Mouse (Mus musculus) frontal cortex, postnatal 14 days (tissue): Measurements from ENCODE around the gene Spocd1.

ENCODE experiments used
- DNase-seq, 2 experiments: peaks; one replicate each; pipeline ENCODE4 v3.0.0; 2022; ENCODE audit warnings: low spot score in 2 of 2

Spocd1 gene

DNA sequence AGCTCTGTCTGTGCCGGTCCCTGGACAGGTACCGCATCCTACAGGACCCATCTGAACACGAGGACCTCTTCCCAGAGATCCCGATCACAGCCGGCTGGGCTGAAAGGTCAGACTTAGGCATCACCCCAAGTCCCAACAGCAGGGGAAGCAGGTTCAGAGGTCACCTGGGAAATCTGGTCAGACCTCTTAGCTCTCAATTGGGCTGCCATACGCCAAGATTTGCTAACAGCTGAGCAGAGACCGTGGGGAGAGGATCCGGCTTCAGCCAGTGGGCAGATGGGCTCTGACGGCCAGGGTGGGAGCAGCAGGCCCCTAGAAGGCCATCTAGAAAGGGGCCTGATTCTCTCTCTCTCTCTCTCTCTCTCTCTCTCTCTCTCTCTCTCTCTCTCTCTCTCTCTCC lies 45.2 kb downstream of the Spocd1 start:
- no peak for DNase-seq

DNA sequence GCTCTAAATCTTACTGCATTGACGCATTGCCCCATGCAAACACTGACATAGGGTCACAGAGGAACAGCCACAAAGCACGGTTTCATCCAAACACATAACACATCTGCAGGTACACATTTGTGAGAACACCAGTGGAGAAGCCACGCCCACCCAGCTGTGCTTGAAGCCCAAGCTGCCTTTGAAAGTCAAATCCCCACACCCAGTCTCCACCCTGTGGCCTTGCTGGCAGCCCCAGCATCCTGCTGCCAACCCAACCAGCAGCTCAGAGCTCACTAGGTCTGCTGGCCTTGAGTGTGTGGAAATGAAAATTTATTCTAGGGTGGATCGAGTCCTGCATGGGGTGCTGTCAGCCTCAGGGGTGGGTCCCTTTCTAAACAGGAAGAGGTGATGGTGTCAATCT lies 48.2 kb downstream of the Spocd1 start:
- DNase-seq = no peak

DNA sequence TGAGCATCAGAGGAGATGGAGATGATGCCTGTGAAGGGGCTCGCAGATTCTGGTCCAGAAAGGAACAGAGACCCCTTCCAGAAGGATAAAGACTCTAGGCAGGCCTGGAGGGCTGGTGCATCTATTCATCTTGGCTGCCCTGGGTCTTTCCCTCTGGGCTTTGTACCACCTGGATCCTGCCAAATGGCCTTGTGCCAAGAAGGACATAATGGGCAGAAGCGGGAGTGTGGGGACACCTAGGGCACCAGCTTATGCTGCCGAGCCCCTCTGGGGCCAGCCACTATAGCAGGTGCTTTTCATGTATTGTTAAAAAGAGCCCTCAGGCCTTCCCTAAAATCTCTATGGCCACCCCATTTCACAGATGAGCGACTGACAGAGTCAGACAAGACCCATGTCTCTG lies 49.2 kb downstream of the Spocd1 start:
- DNase-seq = no peak

DNA sequence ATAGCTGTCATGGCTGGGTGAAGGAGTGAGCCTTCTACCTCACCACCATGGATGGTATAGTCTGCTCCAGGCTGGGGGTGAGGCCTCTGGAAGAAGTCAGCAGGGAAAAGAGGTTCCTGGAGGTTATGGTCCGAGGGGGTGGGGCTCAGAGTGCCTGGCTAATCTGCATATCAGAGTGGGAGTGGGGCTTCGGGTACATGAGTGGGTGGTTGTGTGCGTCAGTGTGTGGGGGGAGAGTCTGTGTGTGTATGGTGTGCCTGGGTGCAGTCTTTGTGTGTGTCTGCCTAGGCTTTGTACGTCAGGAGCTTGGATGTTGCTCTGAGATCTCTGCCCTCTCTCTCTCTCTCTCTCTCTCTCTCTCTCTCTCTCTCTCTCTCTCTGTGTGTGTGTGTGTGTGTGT lies 49.9 kb downstream of the Spocd1 start:
- DNase-seq = no peak

DNA sequence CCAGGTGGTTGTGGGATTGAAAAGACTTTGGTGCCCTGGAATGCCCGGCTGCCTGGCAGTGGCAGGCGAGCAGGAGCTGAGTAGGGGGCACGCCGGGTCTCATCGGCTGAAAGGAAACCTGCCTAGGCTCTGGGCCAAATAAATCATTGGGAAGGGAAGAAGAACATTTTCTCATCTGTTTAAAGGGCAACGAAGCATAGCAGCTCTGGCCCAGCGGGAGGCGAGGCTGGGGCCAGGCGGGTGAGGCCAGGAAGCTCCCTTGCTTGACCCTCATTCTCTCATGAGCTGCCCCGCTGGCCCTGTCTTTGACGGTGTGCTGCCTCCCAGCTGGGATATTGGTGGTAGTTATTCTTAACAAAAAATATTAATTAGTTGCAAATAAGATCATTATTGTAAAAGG lies 52.6 kb downstream of the Spocd1 start:
- DNase-seq = no peak

DNA sequence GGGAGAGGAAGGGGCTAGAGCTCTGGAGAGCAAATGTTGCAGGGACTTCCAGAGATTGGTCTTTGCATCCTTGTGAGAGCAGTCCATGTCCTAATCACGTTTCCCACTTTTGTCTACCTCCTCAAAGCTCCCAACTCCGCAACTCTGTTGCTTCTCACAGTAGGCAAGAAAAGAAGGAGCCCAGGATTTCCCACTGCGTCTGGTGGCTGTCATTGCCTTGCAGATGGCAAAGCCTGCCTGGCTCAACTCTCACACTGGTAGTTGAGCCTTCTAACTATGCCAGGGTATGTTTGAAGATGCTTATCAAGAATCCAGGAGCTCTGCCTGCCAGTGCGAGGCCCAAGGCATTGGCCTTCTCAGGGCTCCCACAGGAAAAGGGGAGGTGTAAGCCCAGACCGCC lies 54.0 kb downstream of the Spocd1 start:
- DNase-seq = no peak

DNA sequence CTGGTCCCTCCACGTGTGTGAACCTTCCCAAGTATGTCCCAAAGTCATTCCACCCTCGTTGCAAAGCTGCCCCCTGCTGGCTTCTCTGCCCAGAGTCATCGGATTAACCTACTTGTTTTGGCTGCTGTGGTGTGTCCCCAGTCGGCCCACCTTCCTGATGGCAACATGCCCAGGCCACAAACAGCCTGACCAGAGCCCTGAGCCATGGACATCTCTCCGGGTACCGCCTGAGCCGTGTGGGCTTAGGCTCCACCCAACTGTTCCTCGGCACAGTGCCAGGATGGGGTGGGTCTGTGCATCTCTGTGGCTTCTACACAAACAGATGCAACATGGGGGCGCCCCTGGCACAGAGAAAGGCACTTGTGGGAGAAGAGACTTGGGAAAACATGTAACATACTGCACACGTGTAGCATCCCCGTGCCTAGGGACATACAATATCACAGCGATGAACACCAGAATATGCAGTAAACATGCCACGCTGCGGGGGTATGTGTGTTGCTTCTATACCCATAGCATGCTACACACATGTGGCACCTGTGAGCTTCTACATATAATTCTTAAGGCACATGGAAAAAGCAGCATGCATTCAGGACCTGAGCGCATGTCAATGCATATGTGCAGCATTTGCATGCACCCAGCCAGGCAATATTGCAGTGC lies 54.8 kb downstream of the Spocd1 start:
- peak; percentile 83 to 86 for DNase-seq

DNA sequence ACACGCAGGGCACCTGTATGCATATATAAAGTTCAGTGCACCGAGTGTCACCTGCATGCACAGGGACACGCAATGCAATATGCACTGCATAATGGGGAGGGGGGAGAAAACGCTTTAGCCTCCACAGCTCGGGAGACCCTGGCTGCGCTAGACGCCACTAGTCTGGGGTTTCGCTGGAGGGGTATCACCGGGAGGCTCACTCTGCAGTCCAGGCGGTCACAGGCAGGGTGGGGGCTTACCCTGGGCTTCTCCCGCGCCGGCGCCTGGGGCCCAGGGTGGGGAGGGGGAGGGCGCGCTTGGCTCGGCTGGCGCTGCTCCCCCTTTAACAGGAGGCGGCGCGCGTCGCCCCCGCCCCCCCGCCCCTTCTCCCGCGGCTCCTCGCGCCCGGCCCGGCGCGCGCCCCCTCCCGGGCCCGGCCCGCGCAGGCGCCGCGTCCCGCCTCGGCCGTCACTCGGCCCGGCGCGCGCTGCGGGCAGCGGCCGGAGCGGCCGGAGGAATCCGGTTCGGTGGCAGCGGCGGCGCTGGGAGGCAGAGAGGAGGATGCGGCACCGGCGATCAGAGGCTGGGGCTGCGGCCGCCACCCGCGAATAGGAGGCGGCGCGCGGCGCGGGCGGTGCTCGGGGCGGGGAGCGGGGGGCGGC lies 55.5 kb downstream of the Spocd1 start, which contains the start of gene Adgrb2:
Gene Adgrb2, plus strand, starts transcription at position 450 of the 641 bp plus-strand sequence.
- DNase-seq = no peak

DNA sequence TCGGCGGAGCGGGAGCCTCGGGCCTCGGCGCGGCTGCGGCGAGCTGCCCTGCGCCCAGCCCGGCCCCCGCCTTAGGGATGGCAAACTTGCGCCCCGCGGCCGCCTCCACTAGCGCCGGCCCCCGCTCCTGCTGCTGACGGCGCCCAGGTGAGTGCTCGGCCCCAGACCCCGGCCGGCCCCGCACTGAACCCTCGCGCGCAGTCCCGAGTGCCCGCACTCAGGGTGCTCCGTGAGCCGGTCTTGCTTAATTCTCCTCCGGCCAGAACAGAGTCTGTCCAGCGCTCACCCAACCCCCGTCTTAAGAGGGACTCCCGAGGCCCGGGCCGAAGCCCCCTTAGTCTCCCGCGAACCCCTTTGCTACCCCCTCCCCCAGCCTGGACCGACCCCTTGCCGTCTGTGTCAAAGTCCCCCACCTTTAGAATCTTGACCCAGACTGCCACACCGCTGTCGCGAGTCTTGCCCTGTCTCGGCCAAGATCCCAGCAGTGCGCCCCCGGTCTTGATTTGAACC lies 56.2 kb downstream of the Spocd1 start:
- DNase-seq = no peak

DNA sequence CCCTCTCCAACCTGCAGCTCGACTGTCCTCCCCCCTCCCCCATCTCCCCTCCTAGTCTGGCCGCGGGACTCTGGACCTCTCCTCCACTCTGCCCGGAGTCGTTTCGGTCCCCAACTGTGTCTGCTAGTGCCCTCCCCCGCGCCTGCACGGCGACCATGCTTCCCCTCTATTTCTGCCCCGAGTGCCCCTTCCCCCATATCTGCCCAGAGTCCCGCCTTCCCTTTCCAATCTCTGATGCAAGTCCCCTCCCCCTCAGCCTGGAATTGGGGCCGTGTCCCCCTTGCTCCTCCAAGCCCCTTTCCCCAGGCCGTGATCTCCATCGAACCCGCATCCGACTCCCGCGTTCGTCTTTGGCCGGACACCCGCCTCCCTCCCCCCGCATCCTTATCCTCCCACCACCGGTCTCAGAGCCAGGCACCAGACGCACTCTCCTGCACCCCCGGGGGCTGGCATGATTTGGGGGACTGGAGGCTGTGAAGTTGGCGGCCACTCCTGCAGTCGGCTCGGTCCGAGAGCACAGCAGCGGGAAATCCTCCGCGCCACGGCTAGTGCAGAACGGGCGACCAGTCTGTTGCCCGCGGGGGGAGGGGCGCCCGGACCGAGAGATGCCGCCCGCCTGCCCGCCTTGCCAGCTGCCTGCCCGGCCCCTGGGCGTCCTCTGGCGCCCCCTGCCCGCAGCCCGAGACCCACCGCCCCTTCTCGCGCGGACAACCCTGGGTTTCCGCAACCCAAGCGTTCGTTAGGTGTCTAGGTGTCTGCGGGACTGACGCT lies 56.8 kb downstream of the Spocd1 start:
- DNase-seq = peak; percentile 72 to 75

DNA sequence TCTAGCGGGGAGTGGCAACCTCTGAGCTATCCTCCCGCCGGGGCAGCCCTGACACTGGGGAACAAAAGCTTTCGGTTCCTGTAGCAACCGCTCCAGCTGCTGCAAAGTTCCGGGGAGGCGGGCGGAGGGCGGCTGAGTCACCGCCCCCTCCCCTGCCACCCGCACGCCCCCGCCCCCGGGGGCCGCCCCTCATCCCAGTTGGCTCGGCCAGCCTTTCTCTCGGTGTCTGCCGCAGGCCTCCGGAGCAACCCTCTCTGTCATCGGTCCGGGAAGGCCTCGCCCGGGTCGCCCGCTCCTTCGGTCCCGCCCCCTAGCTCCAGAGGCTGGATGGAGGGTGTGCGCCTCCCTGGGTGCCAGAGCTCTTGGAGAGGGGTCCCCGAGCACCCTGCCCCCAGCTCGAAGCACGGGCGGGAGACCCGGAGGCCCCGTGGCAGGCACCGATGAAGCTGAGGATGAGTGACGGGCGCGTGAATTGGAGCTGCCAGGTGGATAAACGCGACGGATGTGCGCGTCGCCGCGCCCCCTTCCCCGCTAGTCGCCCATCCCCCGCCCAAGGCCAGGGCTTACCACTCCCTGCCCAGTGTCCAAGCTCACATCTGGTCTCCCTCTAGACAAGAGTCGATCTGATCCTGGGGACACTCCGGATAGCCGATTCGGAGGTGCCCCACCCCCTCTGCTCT lies 58.9 kb downstream of the Spocd1 start:
- no peak for DNase-seq

DNA sequence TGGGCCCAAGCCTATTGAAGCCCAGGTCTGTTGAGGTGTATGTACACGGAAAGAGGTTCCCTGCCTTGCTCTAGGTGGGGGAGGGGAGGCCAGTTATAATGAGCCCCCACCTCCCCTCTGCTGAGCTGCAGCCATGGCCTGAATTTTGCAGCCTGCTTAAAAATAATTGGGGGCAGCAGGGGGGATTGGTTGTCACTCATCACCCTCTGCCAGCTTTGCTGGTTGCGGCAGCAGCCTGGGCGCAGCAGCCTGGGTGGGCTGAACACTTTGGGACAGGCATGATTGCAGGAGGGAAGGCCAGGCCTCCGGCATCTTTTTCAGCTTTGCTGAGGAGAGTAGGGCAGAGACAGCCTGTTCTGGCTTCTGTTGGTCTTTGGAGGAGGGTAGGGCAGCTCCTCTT lies 60.9 kb downstream of the Spocd1 start:
- DNase-seq = no peak

DNA sequence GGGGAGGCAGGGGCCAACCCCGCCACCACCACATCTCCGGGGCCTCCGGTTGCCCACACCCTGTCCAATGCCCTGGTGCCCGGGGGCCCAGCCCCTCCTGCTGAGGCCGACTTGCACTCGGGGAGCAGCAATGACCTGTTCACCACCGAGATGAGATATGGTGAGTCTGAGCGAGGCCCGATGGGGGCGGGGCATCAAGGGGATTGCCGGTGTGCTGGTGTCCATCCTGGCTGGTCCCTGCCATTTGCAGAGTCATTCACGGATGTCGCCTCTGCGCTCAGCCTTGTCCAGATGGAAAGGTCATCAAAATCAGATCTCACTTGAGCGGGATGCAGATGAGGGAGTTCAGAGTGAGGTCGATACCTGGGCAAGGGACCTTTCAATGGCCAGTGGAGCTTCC lies 63.7 kb downstream of the Spocd1 start:
- DNase-seq = no peak

DNA sequence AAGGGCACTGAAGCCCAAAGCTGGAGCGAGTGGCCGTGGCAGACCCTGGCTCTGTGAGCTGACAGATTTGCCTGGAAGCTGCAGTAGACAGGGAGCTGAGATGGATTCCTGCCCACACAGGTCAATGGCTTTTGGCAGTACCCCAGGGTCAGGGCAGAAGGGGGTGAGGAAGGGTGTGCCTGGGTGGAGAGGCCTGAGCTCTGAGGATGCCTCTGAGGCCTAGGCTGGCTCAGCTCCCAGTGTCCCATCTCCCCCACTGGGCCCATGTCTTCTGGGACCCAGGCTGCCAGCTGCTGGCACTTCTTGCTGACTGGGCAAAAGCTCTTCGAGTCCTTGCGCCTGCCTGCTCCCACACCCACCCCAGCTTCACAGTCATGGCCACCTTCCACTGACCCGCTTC lies 64.2 kb downstream of the Spocd1 start:
- no peak for DNase-seq

DNA sequence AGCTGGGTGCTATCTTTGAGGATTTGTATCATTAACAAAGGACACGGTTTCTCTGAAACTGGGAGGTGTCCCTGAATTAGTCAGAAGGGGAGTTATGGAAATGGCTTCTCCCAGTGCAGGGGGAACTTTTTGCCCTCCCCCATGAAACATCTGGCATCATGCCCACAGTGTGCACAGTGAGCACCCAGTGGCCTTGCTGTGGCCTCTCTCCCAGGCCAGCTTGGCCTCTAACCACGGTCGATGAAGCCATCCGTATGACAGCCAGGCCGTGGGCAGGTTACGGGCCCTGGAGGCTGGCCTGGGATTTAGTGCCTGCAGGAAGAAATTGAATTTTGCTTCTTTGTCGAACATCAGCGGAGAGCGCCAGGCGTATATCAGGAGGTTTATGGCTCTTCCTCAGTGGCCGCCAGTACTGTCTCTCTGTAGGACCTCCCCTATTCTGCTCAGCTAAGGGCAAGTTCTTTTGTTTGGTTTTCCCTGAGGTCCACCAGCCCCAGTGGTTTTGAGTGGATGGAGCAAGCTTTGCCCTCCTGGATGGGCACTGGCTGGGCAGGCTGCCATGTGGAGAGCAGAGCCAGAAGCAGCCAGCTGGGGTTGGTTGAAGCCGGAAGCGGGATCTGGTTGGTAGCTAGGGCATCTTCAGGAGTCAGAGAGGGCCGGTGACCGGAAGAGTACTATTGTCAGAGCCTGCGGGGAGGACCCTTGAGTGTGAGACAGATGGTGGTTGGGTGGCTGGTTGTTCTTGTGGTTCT lies 65.1 kb downstream of the Spocd1 start:
- DNase-seq = no peak

DNA sequence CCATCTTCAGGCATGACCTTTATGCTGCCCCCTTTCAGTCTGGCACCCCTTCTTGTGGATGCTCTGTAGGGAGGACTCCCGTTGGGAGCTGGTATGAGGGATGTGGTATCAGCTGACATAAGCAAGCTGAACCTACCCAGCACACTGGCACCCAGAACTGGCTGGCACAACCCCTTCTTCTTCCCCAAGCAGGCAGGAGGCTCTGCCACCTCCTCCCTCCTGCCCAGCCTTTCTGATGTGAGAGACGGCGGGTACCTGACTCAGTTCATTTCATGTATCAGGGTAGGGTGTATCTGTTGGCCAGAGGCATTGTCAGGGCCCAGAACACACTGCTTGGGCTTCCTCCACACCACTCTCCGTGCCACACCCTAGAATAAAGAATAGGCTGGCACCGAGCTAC lies 65.7 kb downstream of the Spocd1 start:
- DNase-seq = no peak

DNA sequence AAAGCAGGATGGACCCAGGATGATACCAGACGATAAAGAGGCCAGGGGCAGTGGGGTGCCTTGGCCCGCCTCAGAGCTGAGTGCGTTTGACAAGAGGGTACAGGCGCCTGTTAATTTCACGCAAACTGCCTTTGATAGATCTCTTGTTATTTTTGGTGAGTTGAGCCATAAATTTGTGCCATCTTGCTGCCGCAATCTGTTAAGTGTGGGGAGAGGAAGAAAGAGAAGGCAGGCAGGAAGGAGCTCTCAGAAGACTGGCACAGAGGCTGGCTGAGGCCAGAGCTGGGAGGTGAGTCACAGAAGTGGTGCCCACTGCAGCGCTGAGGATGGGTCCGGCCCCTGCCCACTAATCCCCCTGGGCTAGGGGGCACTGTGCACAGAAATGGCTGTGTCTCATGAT lies 66.2 kb downstream of the Spocd1 start:
- no peak for DNase-seq

DNA sequence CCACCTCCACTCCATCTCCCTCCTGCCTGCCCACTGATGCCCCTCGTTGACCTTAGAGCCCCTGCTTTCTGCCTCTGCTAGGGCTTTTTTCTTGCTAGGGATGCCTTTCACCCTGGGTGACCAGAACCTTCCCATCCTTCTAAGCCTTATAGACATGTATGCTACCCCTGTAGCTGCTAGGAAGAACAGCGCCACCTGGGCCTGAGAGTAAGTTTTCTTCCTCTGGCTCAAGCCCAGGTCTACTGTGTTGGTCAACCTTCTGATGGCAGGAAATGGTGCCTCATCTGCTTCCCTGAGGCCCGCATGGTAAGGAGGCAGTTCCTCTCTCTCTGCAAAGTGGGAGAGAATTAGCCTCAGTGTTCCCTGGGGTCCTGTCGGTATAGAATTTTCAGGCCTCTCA lies 67.0 kb downstream of the Spocd1 start:
- DNase-seq = no peak

DNA sequence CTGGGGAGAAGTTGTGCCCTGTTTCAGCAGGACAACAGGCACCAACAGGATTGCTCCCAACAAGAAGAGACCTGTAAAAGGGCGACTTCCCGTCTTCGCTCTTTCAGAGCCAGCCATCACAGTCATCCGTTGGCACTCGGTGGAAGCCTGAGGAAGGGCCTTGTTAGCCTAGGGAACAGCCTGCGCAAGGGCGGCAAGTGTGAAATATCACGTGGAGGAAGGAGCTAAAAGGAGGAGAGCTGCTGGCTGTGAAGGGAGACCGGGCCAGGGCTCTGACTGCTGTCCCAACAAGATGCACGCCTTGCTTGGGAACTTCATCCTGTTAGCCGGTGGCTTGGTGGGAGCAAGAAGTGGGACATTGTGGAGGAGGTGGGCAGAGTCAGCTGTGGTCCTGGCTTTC lies 69.1 kb downstream of the Spocd1 start:
- DNase-seq = no peak

DNA sequence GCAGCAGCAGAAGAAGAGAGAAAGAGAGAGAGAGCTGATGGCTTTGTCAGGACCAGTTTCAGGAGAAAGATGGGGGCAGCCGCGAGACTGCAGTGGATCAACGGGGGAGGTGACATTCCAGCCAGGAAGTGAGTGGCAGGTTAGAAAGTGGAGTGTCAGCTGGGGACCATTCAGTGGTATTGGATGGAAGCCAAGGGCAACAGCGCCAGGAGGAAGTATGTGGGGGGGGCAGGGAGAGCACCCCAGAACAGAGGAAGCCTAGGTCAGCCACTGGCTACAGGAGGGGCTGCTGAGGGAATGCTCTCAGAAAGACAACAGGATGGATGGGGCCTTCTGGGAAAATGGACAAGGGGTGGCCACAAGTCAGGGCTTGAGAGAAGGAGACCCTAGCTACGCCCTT lies 72.7 kb downstream of the Spocd1 start:
- no peak for DNase-seq

DNA sequence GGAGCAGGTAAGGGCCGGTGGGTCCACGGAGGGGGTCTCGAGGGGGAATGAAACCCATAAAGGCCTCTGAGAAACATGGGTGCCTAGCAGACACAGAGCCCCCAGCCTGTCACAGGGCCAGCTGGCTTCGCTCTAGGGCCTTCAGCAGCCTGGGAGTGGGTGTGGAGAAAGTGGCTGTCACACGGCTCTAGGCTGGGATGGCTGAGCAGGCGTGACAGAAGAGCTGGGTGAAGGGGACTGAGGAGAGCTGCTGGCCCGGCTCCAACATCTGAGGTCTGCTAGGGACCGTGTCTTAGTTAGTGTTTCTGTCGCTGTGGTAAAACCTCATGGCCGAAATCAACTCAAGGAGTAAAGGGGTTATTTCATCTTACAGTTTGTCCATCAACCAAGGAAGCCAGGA lies 73.1 kb downstream of the Spocd1 start:
- no peak for DNase-seq

DNA sequence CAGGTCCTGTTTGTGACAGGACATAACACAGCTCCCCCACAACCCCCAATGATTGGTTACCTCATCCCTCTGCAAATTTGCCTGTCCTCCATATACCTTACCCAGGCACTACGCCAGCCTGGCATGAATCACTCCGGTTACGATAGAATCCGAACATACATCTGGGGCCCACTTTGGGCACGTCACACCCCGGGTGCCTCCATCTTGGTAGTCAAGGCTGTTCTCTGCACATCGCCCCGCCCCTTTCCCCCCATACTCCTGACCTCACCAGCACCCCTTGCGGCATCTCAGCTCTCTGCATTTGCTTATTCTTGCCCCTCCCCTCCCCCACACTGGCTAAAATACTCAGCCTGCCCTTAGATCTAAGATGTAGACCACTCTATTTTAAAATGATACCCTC lies 76.5 kb downstream of the Spocd1 start:
- DNase-seq = no peak
